Comparison of ENCODE assay signal across 31 mouse cellular contexts in the genomic region with DNA sequence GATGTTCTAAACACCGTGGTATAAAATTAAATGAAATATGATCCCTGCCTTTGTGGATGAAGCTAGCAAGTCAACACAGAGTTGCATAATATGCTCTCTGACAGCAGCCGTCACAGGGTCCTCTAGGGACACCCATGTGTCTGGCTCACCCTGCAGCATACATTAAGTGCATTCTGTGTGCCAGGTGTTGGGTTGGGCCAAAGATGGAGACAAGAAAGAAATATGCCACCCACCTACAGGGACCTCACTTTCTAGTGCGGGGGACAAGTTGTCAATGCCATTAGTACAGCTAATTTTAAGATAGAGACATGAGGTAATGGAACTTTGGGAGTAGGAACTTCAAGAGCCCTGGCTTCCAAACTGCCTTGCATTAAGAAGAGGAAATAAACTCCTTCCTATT. TPM values are rescaled to one million over a fixed set of nuclear protein-coding genes. Genes with fewer than 3 reads are reported as not detected.
A peak's percentile ranks its signal among the peaks of the same experiment; 100 is the strongest.
DNase-seq lines count a peak whose midpoint lies in the region; ATAC-seq lines count a peak whose summit lies in the region.
"Had no signal": no experiment of that assay in that cellular context is flagged by ENCODE, and none has a peak within 500 bp of the region (broad histone marks: within the 10 kb centered on the region; RNA-seq: fewer than 3 reads in every experiment).

No protein-coding gene starts in this region.

- WGBS in forebrain, embryonic 12.5 days = 74% methylated on average over 3 of the region's 3 CpGs

- intact Hi-C loops in left cerebral cortex, postnatal 10 days (cut with DNase I) = no loop called here

- no peak overlapping the region for H3K4me3 ChIP-seq in forebrain, embryonic 12.5 days (replicated peaks)
- H3K4me3 ChIP-seq: embryonic facial prominence, embryonic 13.5 days; heart, adult 2 months; heart, embryonic 13.5 days; limb, embryonic 15.5 days; megakaryocyte, embryonic 14.5 days; midbrain, embryonic 13.5 days; myocyte had no signal

- no peak overlapping the region for H3K27ac ChIP-seq in forebrain, embryonic 12.5 days
- H3K27ac ChIP-seq: embryonic facial prominence, embryonic 13.5 days; heart, adult 2 months; heart, embryonic 13.5 days; hindbrain, postnatal 0 days; limb, embryonic 15.5 days; liver, embryonic 14.5 days; midbrain, embryonic 13.5 days; stomach, postnatal 0 days had no signal

- peak; percentile 89 for ATAC-seq in frontal cortex, adult (ENCODE audit: low TSS enrichment)
- no peak for ATAC-seq in erythroid progenitor cell, adult 5-6 weeks (replicated peaks; ENCODE audit: low FRiP score, poor library complexity, severe bottlenecking)
- ATAC-seq in forebrain, embryonic 12.5 days (ENCODE audit: low FRiP score) = no peak
- ATAC-seq: forebrain, embryonic 16.5 days; hindbrain, postnatal 0 days; intestine, embryonic 16.5 days; midbrain, embryonic 13.5 days had no signal

- H3K9ac ChIP-seq in forebrain, embryonic 12.5 days = no peak overlapping the region
- H3K9ac ChIP-seq: embryonic facial prominence, embryonic 13.5 days; heart, embryonic 13.5 days; limb, embryonic 15.5 days; liver, embryonic 14.5 days; lung, embryonic 14.5 days; midbrain, embryonic 13.5 days had no signal

- peaks cover 10% of the 10 kb centered on the region for H3K4me1 ChIP-seq in forebrain, embryonic 12.5 days

- DNase-seq in left cerebral cortex, adult 11 months (ENCODE audit: low spot score) = peak; percentile 25
- no peak for DNase-seq in left cerebral cortex, postnatal 10 days (ENCODE audit: extremely low spot score in 1 of 2, low spot score in 2 of 2)
- DNase-seq in 416B (ENCODE audit: low read depth) = peak; percentile 15
- peak; percentile 20 to 22 for DNase-seq in left cerebral cortex, adult 9 months (ENCODE audit: low spot score in 2 of 2)
- no peak for DNase-seq in Muller cell, postnatal 12 days (ENCODE audit: inconsistent ontology term)
- DNase-seq: adrenal gland, adult 2 months; B cell, adult 2 months; cerebellum, adult 2 months; cerebellum, postnatal 25 days; heart, adult 2 months; heart, postnatal 14 days; kidney, adult 9 months; kidney, postnatal 36 days; layer of hippocampus, adult 9-11 months; lung, embryonic 14.5 days had no signal

- H3K4me2 ChIP-seq in forebrain, embryonic 12.5 days = no peak overlapping the region
- H3K4me2 ChIP-seq: embryonic facial prominence, embryonic 13.5 days; heart, embryonic 13.5 days; limb, embryonic 15.5 days; lung, embryonic 14.5 days; midbrain, embryonic 13.5 days had no signal

- no peaks in the 10 kb centered on the region for H3K9me3 ChIP-seq in forebrain, embryonic 12.5 days
- H3K9me3 ChIP-seq: embryonic facial prominence, embryonic 13.5 days; heart, embryonic 13.5 days; limb, embryonic 15.5 days; megakaryocyte, embryonic 14.5 days; midbrain, embryonic 13.5 days had no signal

- H3K36me3 ChIP-seq in forebrain, embryonic 12.5 days (replicated peaks) = no peaks in the 10 kb centered on the region
- H3K36me3 ChIP-seq: embryonic facial prominence, embryonic 13.5 days; G1E; heart, embryonic 13.5 days; limb, embryonic 15.5 days; midbrain, embryonic 13.5 days had no signal

- H3K27me3 ChIP-seq in forebrain, embryonic 12.5 days = no peaks in the 10 kb centered on the region
- H3K27me3 ChIP-seq: CH12.LX; embryonic facial prominence, embryonic 13.5 days; heart, embryonic 13.5 days; limb, embryonic 15.5 days; midbrain, embryonic 13.5 days had no signal

RNA-seq across cellular contexts. Expression of a gene that starts 4.9 kb away (rescaled TPM):
- 10 to 100 TPM; 12.3 to 16.1 TPM for total RNA-seq in left cerebral cortex, postnatal 10 days (2021)
- total RNA-seq in erythroid progenitor cell, adult 5-6 weeks (2015; ENCODE audit: low replicate concordance) = 1.4 TPM in 1 of 2 replicates, not detected in the other
- 0.61 and 0.77 TPM in 2 replicates for total RNA-seq in erythroid progenitor cell, adult 5-6 weeks (2017; ENCODE audit: low replicate concordance)
- 14.1 and 19.7 TPM in 2 replicates for polyA plus RNA-seq in forebrain, embryonic 12.5 days (2016; fragmentation: Nextera tagmentation; extraction: Ambion mirVana)
- polyA plus RNA-seq: G1E had no signal

Comparison
In these comparisons a context has a peak if more than half of its experiments do, and no peak if none do; other contexts are left out.
1. DNase-seq: peak in left cerebral cortex, adult 11 months (single experiment), 416B (single experiment) and left cerebral cortex, adult 9 months (2 of 2); none in left cerebral cortex, postnatal 10 days (0 of 2) and Muller cell, postnatal 12 days (single experiment).
2. RNA of a gene that starts 4.9 kb away (total RNA-seq): 12.3 to 16.1 TPM in left cerebral cortex, postnatal 10 days; 0.61 to 1.4 TPM in erythroid progenitor cell, adult 5-6 weeks; every median in the first group is over 4 times any median in the second.